ENCODE assay signal across 8 mouse cellular contexts in genomic region chr1:191097802-191098747, GRCm38 (mm10). TPM values are rescaled to one million over a fixed set of nuclear protein-coding genes. Genes with fewer than 3 reads are reported as not detected.
A peak's percentile ranks its signal among the peaks of the same experiment; 100 is the strongest.
DNase-seq lines count a peak whose midpoint lies in the region; ATAC-seq and TF ChIP-seq lines count a peak whose summit lies in the region.

TSS of gene Batf3 (plus strand) at chr1:191097847.

- in situ Hi-C loops in Patski (cut with MboI; ENCODE audit: low pct_unique_long_range_greater_than_20kb), result loop anchor here (10.0 to 25.0 kb wide), 2 partner anchors 177 to 464 kb away; no protein-coding TSS in a partner anchor

- CTCF ChIA-PET in Patski (lab: Charles Lee), result interaction anchor here (1.1 to 1.5 kb wide), 3 partner anchors 9 to 25 kb away, joined by 3 read pairs; no protein-coding TSS in a partner anchor

- peak within 1 kb of the TSS; percentile 99 for H3K4me2 ChIP-seq in forebrain, embryonic 13.5 days
- H3K4me2 ChIP-seq in hindbrain, embryonic 12.5 days (replicated peaks), result peak within 1 kb of the TSS; percentile 96
- peak within 1 kb of the TSS; percentile 99 for H3K4me2 ChIP-seq in midbrain, embryonic 14.5 days (ENCODE audit: low read length)

- no peaks in the 10 kb centered on the region for H3K9me3 ChIP-seq in forebrain, embryonic 13.5 days (replicated peaks)
- no peaks in the 10 kb centered on the region for H3K9me3 ChIP-seq in hindbrain, embryonic 12.5 days (replicated peaks)
- no peaks in the 10 kb centered on the region; the same call in 1 of the 2 replicates for H3K9me3 ChIP-seq in midbrain, embryonic 14.5 days (ENCODE audit: control insufficient read depth, low read length)

- H3K27ac ChIP-seq in forebrain, embryonic 13.5 days, result no peak within 1 kb of the TSS
- no peak within 1 kb of the TSS for H3K27ac ChIP-seq in hindbrain, embryonic 12.5 days
- H3K27ac ChIP-seq in midbrain, embryonic 14.5 days (replicated peaks; ENCODE audit: low read depth, low read length), result no peak within 1 kb of the TSS

- H3K4me1 ChIP-seq in forebrain, embryonic 13.5 days, result peaks cover 12% of the 10 kb centered on the region; the same call in 1 of the 2 replicates
- peaks cover 12% of the 10 kb centered on the region for H3K4me1 ChIP-seq in hindbrain, embryonic 12.5 days
- no peaks in the 10 kb centered on the region for H3K4me1 ChIP-seq in midbrain, embryonic 14.5 days (ENCODE audit: control insufficient read depth, insufficient read depth, low read length)

- POLR2A ChIA-PET in Patski (lab: Charles Lee), result interaction anchor here (0.6 kb wide), 1 partner anchor 298 kb away, joined by 3 read pairs; no protein-coding TSS in a partner anchor

- ATAC-seq in CD4-positive, CD25-positive, alpha-beta regulatory T cell, adult 4 months, result no peak
- ATAC-seq in Patski, result peak; percentile 79
- ATAC-seq in forebrain, embryonic 13.5 days, result peak; percentile 75
- ATAC-seq in hindbrain, embryonic 12.5 days (ENCODE audit: low FRiP score), result peak; percentile 77
- ATAC-seq in midbrain, embryonic 14.5 days (ENCODE audit: low FRiP score, low TSS enrichment), result peak; percentile 66

- under 1% methylated on average over 73 of the region's 95 CpGs for WGBS in forebrain, embryonic 13.5 days
- under 1% methylated on average over 72 of the region's 95 CpGs for WGBS in hindbrain, embryonic 12.5 days
- WGBS in midbrain, embryonic 14.5 days, result 1% methylated on average over 94 of the region's 95 CpGs

- peak; percentile 43 for DNase-seq in CD4-positive, CD25-positive, alpha-beta regulatory T cell, adult 2 months (ENCODE audit: low read depth, low spot score)
- DNase-seq in Patski (ENCODE audit: low read depth, low spot score), result no peak
- peak; percentile 52 for DNase-seq in liver
- DNase-seq in midbrain, embryonic 14.5 days, result peak; percentile 78
- peak; percentile 18 for DNase-seq in thymus, postnatal 25 days

- no peaks in the 10 kb centered on the region for H3K36me3 ChIP-seq in forebrain, embryonic 13.5 days (ENCODE audit: poor library complexity, severe bottlenecking)
- H3K36me3 ChIP-seq in hindbrain, embryonic 12.5 days, result no peaks in the 10 kb centered on the region
- H3K36me3 ChIP-seq in midbrain, embryonic 14.5 days (ENCODE audit: control insufficient read depth, insufficient read depth, low read length), result no peaks in the 10 kb centered on the region

- H3K9ac ChIP-seq in forebrain, embryonic 13.5 days, result peak within 1 kb of the TSS; percentile 64
- peak within 1 kb of the TSS; percentile 61 for H3K9ac ChIP-seq in hindbrain, embryonic 12.5 days
- peak within 1 kb of the TSS; percentile 49 for H3K9ac ChIP-seq in midbrain, embryonic 14.5 days (replicated peaks; ENCODE audit: low read length)

- no peaks in the 10 kb centered on the region for H3K27me3 ChIP-seq in Patski
- peaks cover 36% of the 10 kb centered on the region for H3K27me3 ChIP-seq in forebrain, embryonic 13.5 days
- H3K27me3 ChIP-seq in hindbrain, embryonic 12.5 days, result peaks cover 41% of the 10 kb centered on the region
- H3K27me3 ChIP-seq in midbrain, embryonic 14.5 days (ENCODE audit: control insufficient read depth, insufficient read depth, low read length), result peaks cover 22% of the 10 kb centered on the region; the same call in 1 of the 2 replicates

- peak within 1 kb of the TSS; percentile 60 for H3K4me3 ChIP-seq in forebrain, embryonic 13.5 days
- peak within 1 kb of the TSS; percentile 55 for H3K4me3 ChIP-seq in hindbrain, embryonic 12.5 days
- H3K4me3 ChIP-seq in midbrain, embryonic 14.5 days (replicated peaks; ENCODE audit: low read depth, low read length), result peak within 1 kb of the TSS; percentile 52

- TF ChIP-seq CTCF in Patski (IDR thresholded peaks at IDR 0.05), result no peak

RNA-seq across cellular contexts. Expression of gene Batf3, which starts in this region (rescaled TPM):
- polyA plus RNA-seq in CD4-positive, CD25-positive, alpha-beta regulatory T cell, adult 4 months (2017; shearing (Covaris generic)), result not detected
- 2.9 TPM for polyA plus RNA-seq in Patski (2021)
- 2.1 and 2.6 TPM in 2 replicates for polyA plus RNA-seq in forebrain, embryonic 13.5 days (2015; fragmentation: Nextera tagmentation; extraction: Ambion mirVana)
- 2.8 and 3.8 TPM in 2 replicates for polyA plus RNA-seq in hindbrain, embryonic 12.5 days (2016; fragmentation: Nextera tagmentation; extraction: Ambion mirVana)
- polyA plus RNA-seq in midbrain, embryonic 14.5 days (2014; fragmentation: Nextera tagmentation; extraction: Ambion mirVana), result 0.47 and 0.61 TPM in 2 replicates

Comparison
In these comparisons a context has a peak if more than half of its experiments do, and no peak if none do; other contexts are left out.
1. Peak in DNase-seq, ATAC-seq, H3K4me3 ChIP-seq, H3K9ac ChIP-seq and H3K4me2 ChIP-seq in midbrain, embryonic 14.5 days; RNA of the gene not detected or under 1 TPM.